Mouse (Mus musculus): Measurements from ENCODE around the gene Dnm3. TPM values are rescaled to one million over a fixed set of nuclear protein-coding genes. Genes with fewer than 3 reads are reported as not detected.
A peak's percentile ranks its signal among the peaks of the same experiment; 100 is the strongest.

Dnm3 gene
- polyA plus RNA-seq, 1 experiment from 2014 or later = 4.4 TPM

GRCm38 (mm10) chr1:162213066-162213465, 264.8 kb downstream of the Dnm3 start:
- Histone ChIP-seq H3K9ac (no peak overlapping the region), H3K4me2 (replicated peaks) (no peak overlapping the region), H3K9me3 (no peaks in the 10 kb centered on the region), H3K27me3 (replicated peaks) (no peaks in the 10 kb centered on the region), H3K4me3 (replicated peaks) (no peak overlapping the region), H3K36me3 (no peaks in the 10 kb centered on the region), H3K27ac (no peak overlapping the region), H3K4me1 (replicated peaks) (0 out of 2 replicates have a peak, but pooled peaks cover 9% of the 10 kb centered on the region)
- no peak for ATAC-seq
- WGBS = 82% methylated on average over 8 of the region's 8 CpGs

- no peak overlapping the region for H3K4me2 ChIP-seq (replicated peaks)
- no peak overlapping the region for H3K4me3 ChIP-seq (replicated peaks)
- H3K9ac ChIP-seq = no peak overlapping the region
- no peaks in the 10 kb centered on the region for H3K9me3 ChIP-seq
- 74% methylated on average over 2 of the region's 2 CpGs for WGBS
- no peak overlapping the region for H3K27ac ChIP-seq
- H3K4me1 ChIP-seq (replicated peaks) = 0 out of 2 replicates have a peak, but pooled peaks cover 6% of the 10 kb centered on the region
- no peak for ATAC-seq
- H3K36me3 ChIP-seq = no peaks in the 10 kb centered on the region
- no peaks in the 10 kb centered on the region for H3K27me3 ChIP-seq (replicated peaks)
Observed at GRCm38 (mm10) chr1:162210529-162210928, 267.3 kb downstream of the Dnm3 start.

- no peak for ATAC-seq
- Histone ChIP-seq H3K4me2 (replicated peaks) (no peak overlapping the region), H3K9ac (no peak overlapping the region), H3K27me3 (replicated peaks) (no peaks in the 10 kb centered on the region), H3K9me3 (no peaks in the 10 kb centered on the region), H3K36me3 (no peaks in the 10 kb centered on the region), H3K27ac (no peak overlapping the region; the same call in 1 of the 2 replicates), H3K4me1 (replicated peaks) (0 out of 2 replicates have a peak, but pooled peaks cover 5% of the 10 kb centered on the region), H3K4me3 (replicated peaks) (no peak overlapping the region)
- 55% methylated on average over 10 of the region's 10 CpGs for WGBS
Observed at GRCm38 (mm10) chr1:162209487-162210149, 268.2 kb downstream of the Dnm3 start.

GRCm38 (mm10) chr1:162209010-162209409, 268.8 kb downstream of the Dnm3 start:
- no peak overlapping the region for H3K4me3 ChIP-seq (replicated peaks)
- no peak for ATAC-seq
- no peak overlapping the region for H3K4me2 ChIP-seq (replicated peaks)
- H3K36me3 ChIP-seq = no peaks in the 10 kb centered on the region
- H3K9me3 ChIP-seq = no peaks in the 10 kb centered on the region
- 82% methylated on average over 9 of the region's 9 CpGs for WGBS
- no peaks in the 10 kb centered on the region for H3K27me3 ChIP-seq (replicated peaks)
- no peak overlapping the region for H3K9ac ChIP-seq
- H3K4me1 ChIP-seq (replicated peaks) = 0 out of 2 replicates have a peak, but pooled peaks cover 5% of the 10 kb centered on the region
- peak overlapping the region; percentile 2; the same call in 1 of the 2 replicates for H3K27ac ChIP-seq

GRCm38 (mm10) chr1:162207708-162208043, 270.2 kb downstream of the Dnm3 start:
- no peak overlapping the region for H3K9ac ChIP-seq
- H3K4me3 ChIP-seq (replicated peaks) = no peak overlapping the region
- H3K4me1 ChIP-seq (replicated peaks) = 0 out of 2 replicates have a peak, but pooled peaks cover 5% of the 10 kb centered on the region
- H3K27ac ChIP-seq = peak overlapping the region; percentile 45
- H3K36me3 ChIP-seq = no peaks in the 10 kb centered on the region
- H3K4me2 ChIP-seq (replicated peaks) = peak overlapping the region; percentile 33
- H3K9me3 ChIP-seq = no peaks in the 10 kb centered on the region
- 42% methylated on average over 7 of the region's 7 CpGs for WGBS
- no peak for ATAC-seq
- H3K27me3 ChIP-seq (replicated peaks) = no peaks in the 10 kb centered on the region

- Histone ChIP-seq H3K27me3 (replicated peaks) (no peaks in the 10 kb centered on the region), H3K9ac (no peak overlapping the region), H3K36me3 (no peaks in the 10 kb centered on the region), H3K27ac (peak overlapping the region; percentile 45), H3K4me1 (replicated peaks) (0 out of 2 replicates have a peak, but pooled peaks cover 5% of the 10 kb centered on the region), H3K4me3 (replicated peaks) (no peak overlapping the region), H3K9me3 (no peaks in the 10 kb centered on the region), H3K4me2 (replicated peaks) (peak overlapping the region; percentile 33)
- WGBS = 34% methylated on average over 12 of the region's 12 CpGs
- ATAC-seq = peak; percentile 71
Observed at GRCm38 (mm10) chr1:162206998-162207707, 270.7 kb downstream of the Dnm3 start.

- Histone ChIP-seq H3K4me1 (replicated peaks) (no peaks in the 10 kb centered on the region), H3K4me3 (replicated peaks) (no peak overlapping the region), H3K4me2 (replicated peaks) (0 out of 2 replicates have a peak overlapping the region, but pooled peaks have one; percentile 9), H3K27me3 (replicated peaks) (no peaks in the 10 kb centered on the region), H3K9ac (no peak overlapping the region), H3K27ac (0 out of 2 replicates have a peak overlapping the region, but pooled peaks have one; percentile 33), H3K9me3 (no peaks in the 10 kb centered on the region), H3K36me3 (no peaks in the 10 kb centered on the region)
- WGBS = 30% methylated on average over 12 of the region's 12 CpGs
- peak; percentile 82 for ATAC-seq
Observed at GRCm38 (mm10) chr1:162202465-162203348, 275.1 kb downstream of the Dnm3 start.

- 66% methylated on average over 6 of the region's 6 CpGs for WGBS
Observed at GRCm38 (mm10) chr1:162200446-162200845, 277.4 kb downstream of the Dnm3 start.

GRCm38 (mm10) chr1:162196812-162197680, 280.8 kb downstream of the Dnm3 start:
- H3K27me3 ChIP-seq (replicated peaks) = no peaks in the 10 kb centered on the region
- H3K4me3 ChIP-seq (replicated peaks) = no peak overlapping the region
- H3K9ac ChIP-seq = no peak overlapping the region
- no peaks in the 10 kb centered on the region for H3K4me1 ChIP-seq (replicated peaks)
- H3K27ac ChIP-seq = no peak overlapping the region
- 77% methylated on average over 9 of the region's 9 CpGs for WGBS
- H3K9me3 ChIP-seq = no peaks in the 10 kb centered on the region
- peak; percentile 39; the same call in 1 of the 2 replicates for ATAC-seq
- H3K4me2 ChIP-seq (replicated peaks) = no peak overlapping the region
- H3K36me3 ChIP-seq = no peaks in the 10 kb centered on the region

More at GRCm38 (mm10) chr1:162200446-162200845, 277.4 kb downstream of the Dnm3 start:
- H3K9ac ChIP-seq = no peak overlapping the region
- H3K27me3 ChIP-seq (replicated peaks) = no peaks in the 10 kb centered on the region
- H3K36me3 ChIP-seq = no peaks in the 10 kb centered on the region
- no peak overlapping the region for H3K4me2 ChIP-seq (replicated peaks)
- no peak for ATAC-seq
- no peaks in the 10 kb centered on the region for H3K4me1 ChIP-seq (replicated peaks)
- no peak overlapping the region for H3K4me3 ChIP-seq (replicated peaks)
- H3K27ac ChIP-seq = no peak overlapping the region
- H3K9me3 ChIP-seq = no peaks in the 10 kb centered on the region

GRCm38 (mm10) chr1:162188744-162189143, 289.1 kb downstream of the Dnm3 start:
- no peak overlapping the region for H3K27ac ChIP-seq
- H3K27me3 ChIP-seq (replicated peaks) = no peaks in the 10 kb centered on the region
- peaks cover 11% of the 10 kb centered on the region for H3K4me1 ChIP-seq (replicated peaks)
- H3K4me3 ChIP-seq (replicated peaks) = no peak overlapping the region
- H3K36me3 ChIP-seq = no peaks in the 10 kb centered on the region
- H3K9me3 ChIP-seq = no peaks in the 10 kb centered on the region
- ATAC-seq = no peak
- 84% methylated on average over 4 of the region's 4 CpGs for WGBS
- no peak overlapping the region for H3K4me2 ChIP-seq (replicated peaks)
- no peak overlapping the region for H3K9ac ChIP-seq

GRCm38 (mm10) chr1:162187352-162188120, 290.3 kb downstream of the Dnm3 start:
- peaks cover 15% of the 10 kb centered on the region for H3K4me1 ChIP-seq (replicated peaks)
- H3K27me3 ChIP-seq (replicated peaks) = no peaks in the 10 kb centered on the region
- 34% methylated on average over 8 of the region's 8 CpGs for WGBS
- H3K4me3 ChIP-seq (replicated peaks) = no peak overlapping the region
- no peak overlapping the region for H3K9ac ChIP-seq
- H3K4me2 ChIP-seq (replicated peaks) = no peak overlapping the region
- H3K9me3 ChIP-seq = no peaks in the 10 kb centered on the region
- peak; percentile 70 for ATAC-seq
- peak overlapping the region; percentile 78 for H3K27ac ChIP-seq
- no peaks in the 10 kb centered on the region for H3K36me3 ChIP-seq

Data from intestine, embryonic 15.5 days (tissue).